Mouse (Mus musculus) MEL (cell line): ENCODE measurements around the gene Cd8a. TPM values are rescaled to one million over a fixed set of nuclear protein-coding genes. Genes with fewer than 3 reads are reported as not detected.

Experiments
- DNase-seq: peaks from one replicate; pipeline ENCODE4 v3.0.0; 2011; ENCODE audit warnings: low read depth, low spot score
- H3K27ac ChIP-seq: 2 replicates; pipeline ENCODE4 v1.5.1; 2012; ENCODE audit warnings: low read depth, mild to moderate bottlenecking, control low read depth, low read length, moderate library complexity; ENCODE audit not compliant: control insufficient read depth
- H3K27me3 ChIP-seq, 2 experiments: fragments of 150-350 bp in 1 of 2; sonication (generic) in 1 of 2; 2 replicates each; pipeline ENCODE4 v1.6.1; 2012; ENCODE audit warnings: low read length in 2 of 2, mild to moderate bottlenecking in 2 of 2, improper control_type of control experiment in 1 of 2, moderate library complexity in 1 of 2; ENCODE audit not compliant: insufficient read depth in 2 of 2, control insufficient read depth in 1 of 2
- H3K36me3 ChIP-seq, 2 experiments: 2 replicates each; pipeline ENCODE4 v1.6.1; 2012 to 2014; ENCODE audit warnings: low read length in 2 of 2, improper control_type of control experiment in 1 of 2, inconsistent platforms in 1 of 2, mild to moderate bottlenecking in 1 of 2; ENCODE audit not compliant: insufficient read depth in 2 of 2, control insufficient read depth in 1 of 2
- H3K4me1 ChIP-seq, 2 experiments: fragments of 150-350 bp in 1 of 2; sonication (generic) in 1 of 2; 2 replicates each; pipeline ENCODE4 v1.6.1; 2012; ENCODE audit warnings: low read length in 2 of 2, improper control_type of control experiment in 1 of 2, mild to moderate bottlenecking in 1 of 2; ENCODE audit not compliant: insufficient read depth in 2 of 2, control insufficient read depth in 1 of 2
- H3K4me3 ChIP-seq, 2 experiments: fragments of 150-350 bp in 1 of 2; sonication (generic) in 1 of 2; 2 replicates each; pipeline ENCODE4 v1.5.1; 2012; ENCODE audit warnings: low read depth in 2 of 2, low read length in 2 of 2, mild to moderate bottlenecking in 2 of 2, moderate library complexity in 2 of 2, control low read depth in 1 of 2, improper control_type of control experiment in 1 of 2; ENCODE audit not compliant: control insufficient read depth in 1 of 2, insufficient read depth in 1 of 2
- H3K79me2 ChIP-seq: 2 replicates; pipeline ENCODE4 v1.6.1; 2012; ENCODE audit warnings: mild to moderate bottlenecking, low read length, moderate library complexity; ENCODE audit not compliant: control insufficient read depth, poor library complexity, insufficient read depth
- H3K9ac ChIP-seq: 2 replicates; pipeline ENCODE4 v1.6.1; 2012; ENCODE audit warnings: low read depth, mild to moderate bottlenecking, control low read depth, low read length, moderate library complexity; ENCODE audit not compliant: control insufficient read depth, poor library complexity, severe bottlenecking
- H3K9me3 ChIP-seq: fragments of 150-350 bp; sonication (generic); replicated peaks from 2 replicates; pipeline ENCODE4 v1.6.1; 2012; ENCODE audit warnings: mild to moderate bottlenecking, low read length, improper control_type of control experiment, moderate library complexity; ENCODE audit not compliant: insufficient read depth
- CTCF ChIP-seq, 3 experiments: IDR thresholded peaks in 2 of 3; conservative IDR thresholded peaks in 1 of 3; 2 replicates each; pipeline ENCODE4 v1.5.1; 2011 to 2012; ENCODE audit warnings: low read length in 3 of 3, low read depth in 2 of 3, mild to moderate bottlenecking in 2 of 3, improper control_type of control experiment in 1 of 3, inconsistent platforms in 1 of 3, mixed read lengths in 1 of 3, moderate library complexity in 1 of 3; ENCODE audit not compliant: control insufficient read depth in 1 of 3, insufficient read depth in 1 of 3, poor library complexity in 1 of 3, severe bottlenecking in 1 of 3
- E2F4 ChIP-seq: IDR thresholded peaks from 2 replicates; pipeline ENCODE4 v1.6.1; 2011; ENCODE audit warnings: low read depth, low read length, improper control_type of control experiment, borderline replicate concordance
- ETS1 ChIP-seq: IDR thresholded peaks from 2 replicates; pipeline ENCODE4 v1.6.1; 2012; ENCODE audit warnings: low read depth, mild to moderate bottlenecking, inconsistent platforms, low read length, improper control_type of control experiment, moderate library complexity
- HCFC1 ChIP-seq: IDR thresholded peaks from 2 replicates; pipeline ENCODE4 v1.6.1; 2012; ENCODE audit warnings: low read depth, mild to moderate bottlenecking, inconsistent platforms, low read length, improper control_type of control experiment, moderate library complexity
- JUND ChIP-seq: IDR thresholded peaks from 2 replicates; pipeline ENCODE4 v1.6.1; 2011; ENCODE audit warnings: low read depth, mild to moderate bottlenecking, improper control_type of control experiment, low read length
- MAFK ChIP-seq: IDR thresholded peaks from 2 replicates; pipeline ENCODE4 v1.6.1; 2011; ENCODE audit warnings: low read depth, mild to moderate bottlenecking, low read length, improper control_type of control experiment, borderline replicate concordance
- MAZ ChIP-seq: IDR thresholded peaks from 2 replicates; pipeline ENCODE4 v1.6.1; 2012; ENCODE audit warnings: low read depth, mild to moderate bottlenecking, inconsistent platforms, low read length, improper control_type of control experiment
- MEF2A ChIP-seq: IDR thresholded peaks from 2 replicates; pipeline ENCODE4 v1.6.1; 2014; ENCODE audit warnings: low read depth, mild to moderate bottlenecking, inconsistent platforms, low read length, improper control_type of control experiment; ENCODE audit not compliant: poor library complexity, insufficient replicate concordance, severe bottlenecking; ENCODE audit errors: extremely low read depth
- MXI1 ChIP-seq: IDR thresholded peaks from 2 replicates; pipeline ENCODE4 v1.6.1; 2011; ENCODE audit warnings: mild to moderate bottlenecking, low read depth, low read length, improper control_type of control experiment
- MYB ChIP-seq: IDR thresholded peaks from 2 replicates; pipeline ENCODE4 v1.6.1; 2011; ENCODE audit warnings: mild to moderate bottlenecking, low read depth, low read length, improper control_type of control experiment
- MYC ChIP-seq: IDR thresholded peaks from 2 replicates; pipeline ENCODE4 v1.6.1; 2011; ENCODE audit warnings: low read depth, mild to moderate bottlenecking, low read length, improper control_type of control experiment, moderate library complexity
- NELFE ChIP-seq: IDR thresholded peaks from 2 replicates; pipeline ENCODE4 v1.6.1; 2011; ENCODE audit warnings: low read depth, low read length, improper control_type of control experiment
- NRF1 ChIP-seq: IDR thresholded peaks from 2 replicates; pipeline ENCODE4 v1.6.1; 2014; ENCODE audit warnings: low read depth, mild to moderate bottlenecking, inconsistent platforms, low read length, improper control_type of control experiment, moderate library complexity; ENCODE audit not compliant: poor library complexity, insufficient read depth, severe bottlenecking
- POLR2A ChIP-seq, 2 experiments: IDR thresholded peaks; 2 replicates each; pipeline ENCODE4 v1.6.1; 2011 to 2012; ENCODE audit warnings: low read length in 2 of 2, mild to moderate bottlenecking in 2 of 2, control low read depth in 1 of 2, improper control_type of control experiment in 1 of 2, low read depth in 1 of 2, moderate library complexity in 1 of 2; ENCODE audit not compliant: control insufficient read depth in 1 of 2, insufficient read depth in 1 of 2, poor library complexity in 1 of 2
- POLR2AphosphoS2 ChIP-seq: IDR thresholded peaks from 2 replicates; pipeline ENCODE4 v1.6.1; 2011; ENCODE audit warnings: low read length, improper control_type of control experiment
- POLR2AphosphoS5 ChIP-seq: IDR thresholded peaks from 2 replicates; pipeline ENCODE4 v1.6.1; 2012; ENCODE audit warnings: low read depth, borderline replicate concordance, mild to moderate bottlenecking, inconsistent platforms, low read length, moderate library complexity, mixed read lengths
- SIN3A ChIP-seq: IDR thresholded peaks from 2 replicates; pipeline ENCODE4 v1.6.1; 2012; ENCODE audit warnings: low read length, improper control_type of control experiment, inconsistent platforms
- TCF12 ChIP-seq: IDR thresholded peaks from 2 replicates; pipeline ENCODE4 v1.6.1; 2014; ENCODE audit warnings: low read depth, mild to moderate bottlenecking, inconsistent platforms, low read length, improper control_type of control experiment, moderate library complexity
- UBTF ChIP-seq: IDR thresholded peaks from 2 replicates; pipeline ENCODE4 v1.6.1; 2012; ENCODE audit warnings: low read depth, mild to moderate bottlenecking, inconsistent platforms, low read length, improper control_type of control experiment, moderate library complexity, borderline replicate concordance; ENCODE audit not compliant: insufficient read depth
- USF1 ChIP-seq: IDR thresholded peaks from 2 replicates; pipeline ENCODE4 v1.6.1; 2014; ENCODE audit warnings: low read depth, mild to moderate bottlenecking, inconsistent platforms, low read length, improper control_type of control experiment, moderate library complexity
- USF2 ChIP-seq, 2 experiments: IDR thresholded peaks; 2 replicates each; pipeline ENCODE4 v1.6.1; 2011 to 2012; ENCODE audit warnings: improper control_type of control experiment in 2 of 2, low read length in 2 of 2, borderline replicate concordance in 1 of 2, inconsistent platforms in 1 of 2, low read depth in 1 of 2, mild to moderate bottlenecking in 1 of 2; ENCODE audit not compliant: insufficient read depth in 1 of 2
- ZMIZ1 ChIP-seq: IDR thresholded peaks from 2 replicates; pipeline ENCODE4 v1.6.1; 2012; ENCODE audit warnings: low read depth, mild to moderate bottlenecking, inconsistent platforms, low read length, improper control_type of control experiment, moderate library complexity
- ZNF384 ChIP-seq: IDR thresholded peaks from 2 replicates; pipeline ENCODE4 v1.6.1; 2012; ENCODE audit warnings: low read depth, mild to moderate bottlenecking, inconsistent platforms, low read length, improper control_type of control experiment
- polyA plus RNA-seq, 2 experiments: library from polyadenylated mRNA; stranded (reverse) in 1 of 2; unstranded in 1 of 2; fragments of >175 nt in 1 of 2; fragments of >200 nt in 1 of 2; gene quantifications; 2 replicates each; pipeline versions ENCODE4 v1.2.1 to v1.2.4; 2012; ENCODE audit warnings: low replicate concordance in 2 of 2, low read depth in 1 of 2; ENCODE audit not compliant: insufficient read length in 2 of 2, insufficient read depth in 1 of 2, missing spikeins in 1 of 2
- total RNA-seq: library from RNA; depleted of rRNA; stranded (reverse); fragments of 300-350 nt; gene quantifications from 2 replicates; pipeline ENCODE4 v1.2.3, GENCODE M21; 2012

Gene Cd8a
- total and polyA plus RNA-seq, 3 experiments: not detected

- H3K79me2 ChIP-seq: no peaks in the 10 kb centered on the region
- no peak overlapping the region for H3K4me3 ChIP-seq
- H3K27ac ChIP-seq: no peak overlapping the region
- no peaks in the 10 kb centered on the region for H3K9me3 ChIP-seq
- DNase-seq: no peak
- H3K4me1 ChIP-seq: no peaks in the 10 kb centered on the region
- H3K27me3 ChIP-seq: no peaks in the 10 kb centered on the region; a peak in 1 of 4 replicates
- no peaks in the 10 kb centered on the region for H3K36me3 ChIP-seq
- TF ChIP-seq MYB (no peak), UBTF (no peak), CTCF (IDR thresholded peaks at IDR 0.05 in 2 of 3, conservative IDR thresholded peaks at IDR 0.05 in 1 of 3; ENCODE audit: control insufficient read depth in 1 of 3, insufficient read depth in 1 of 3, low read depth in 2 of 3, low read length in 3 of 3, poor library complexity in 1 of 3, severe bottlenecking in 1 of 3) (no peak), NRF1 (no peak), MYC (no peak), SIN3A (no peak), TCF12 (no peak), MAZ (no peak), NELFE (no peak), POLR2AphosphoS2 (no peak), HCFC1 (no peak), POLR2AphosphoS5 (no peak)
- no peak overlapping the region for H3K9ac ChIP-seq
Observed at GRCm38 (mm10) chr6:71333031-71333430, 40.2 kb upstream of the Cd8a start.

- Histone ChIP-seq H3K9me3 (no peaks in the 10 kb centered on the region), H3K4me1 (no peaks in the 10 kb centered on the region), H3K27ac (no peak overlapping the region), H3K9ac (no peak overlapping the region), H3K36me3 (no peaks in the 10 kb centered on the region), H3K27me3 (no peaks in the 10 kb centered on the region; a peak in 1 of 4 replicates), H3K4me3 (no peak overlapping the region), H3K79me2 (no peaks in the 10 kb centered on the region)
- TF ChIP-seq ETS1 (no peak), SIN3A (no peak), HCFC1 (no peak), ZMIZ1 (no peak), MXI1 (no peak), E2F4 (no peak), MAFK (no peak), MEF2A (no peak), USF1 (no peak), POLR2AphosphoS2 (no peak), CTCF (IDR thresholded peaks at IDR 0.05 in 2 of 3, conservative IDR thresholded peaks at IDR 0.05 in 1 of 3; ENCODE audit: control insufficient read depth in 1 of 3, insufficient read depth in 1 of 3, low read depth in 2 of 3, low read length in 3 of 3, poor library complexity in 1 of 3, severe bottlenecking in 1 of 3) (no peak), ZNF384 (no peak), UBTF (no peak), USF2 (IDR thresholded peaks at IDR 0.05; ENCODE audit: borderline replicate concordance in 1 of 2, insufficient read depth in 1 of 2, low read depth in 1 of 2, low read length in 2 of 2) (no peak), JUND (no peak), POLR2A (IDR thresholded peaks at IDR 0.05; ENCODE audit: control insufficient read depth in 1 of 2, insufficient read depth in 1 of 2, low read depth in 1 of 2, low read length in 2 of 2, poor library complexity in 1 of 2) (no peak), MYB (no peak)
- DNase-seq: no peak
Observed at GRCm38 (mm10) chr6:71333578-71334273, 39.5 kb upstream of the Cd8a start.
